Mouse (Mus musculus): ENCODE results near the gene Wdr1. TPM values are rescaled to one million over a fixed set of nuclear protein-coding genes. Genes with fewer than 3 reads are reported as not detected.

Wdr1 gene
- polyA plus RNA-seq, 1 experiment from 2014 or later, result 210 TPM

GRCm38 (mm10) chr5:38552615-38553014 lies 10.4 kb downstream of the Wdr1 start:
- peaks cover 86% of the 10 kb centered on the region for H3K36me3 ChIP-seq (ENCODE audit: control insufficient read depth, insufficient read depth, low read length)
- no peak overlapping the region for H3K4me2 ChIP-seq (replicated peaks; ENCODE audit: low read depth, low read length)
- H3K27ac ChIP-seq (ENCODE audit: low read depth, low read length), result no peak overlapping the region
- no peaks in the 10 kb centered on the region for H3K27me3 ChIP-seq (ENCODE audit: control insufficient read depth, insufficient read depth, low read length)
- H3K9me3 ChIP-seq (ENCODE audit: control insufficient read depth, low read length), result no peaks in the 10 kb centered on the region
- no peak for ATAC-seq (ENCODE audit: low FRiP score, low TSS enrichment)
- 0 out of 2 replicates have a peak, but pooled peaks cover 4% of the 10 kb centered on the region for H3K4me1 ChIP-seq (ENCODE audit: control insufficient read depth, insufficient read depth, low read length)
- no peak overlapping the region for H3K9ac ChIP-seq (ENCODE audit: low read depth, low read length)
- H3K4me3 ChIP-seq (ENCODE audit: low read length), result no peak overlapping the region
- 87% methylated on average over 3 of the region's 3 CpGs for WGBS

- Histone ChIP-seq H3K4me2 (replicated peaks; ENCODE audit: low read depth, low read length) (no peak overlapping the region), H3K27me3 (ENCODE audit: control insufficient read depth, insufficient read depth, low read length) (no peaks in the 10 kb centered on the region), H3K9ac (ENCODE audit: low read depth, low read length) (no peak overlapping the region; the same call in 1 of the 2 replicates), H3K27ac (ENCODE audit: low read depth, low read length) (peak overlapping the region; percentile 71; the same call in 1 of the 2 replicates), H3K9me3 (ENCODE audit: control insufficient read depth, low read length) (no peaks in the 10 kb centered on the region), H3K36me3 (ENCODE audit: control insufficient read depth, insufficient read depth, low read length) (peaks cover 88% of the 10 kb centered on the region), H3K4me1 (ENCODE audit: control insufficient read depth, insufficient read depth, low read length) (0 out of 2 replicates have a peak, but pooled peaks cover 4% of the 10 kb centered on the region), H3K4me3 (ENCODE audit: low read length) (no peak overlapping the region)
- WGBS, result 76% methylated on average over 1 of the region's 1 CpGs
- no peak for ATAC-seq (ENCODE audit: low FRiP score, low TSS enrichment)
These were observed 12.7 kb downstream of the Wdr1 start for GRCm38 (mm10) chr5:38550221-38550768.

- H3K4me3 ChIP-seq (ENCODE audit: low read length), result no peak overlapping the region
- no peaks in the 10 kb centered on the region for H3K27me3 ChIP-seq (ENCODE audit: control insufficient read depth, insufficient read depth, low read length)
- 52% methylated on average over 3 of the region's 3 CpGs for WGBS
- ATAC-seq (ENCODE audit: low FRiP score, low TSS enrichment), result peak; percentile 50; the same call in 1 of the 2 replicates
- peaks cover 88% of the 10 kb centered on the region for H3K36me3 ChIP-seq (ENCODE audit: control insufficient read depth, insufficient read depth, low read length)
- 0 out of 2 replicates have a peak, but pooled peaks cover 4% of the 10 kb centered on the region for H3K4me1 ChIP-seq (ENCODE audit: control insufficient read depth, insufficient read depth, low read length)
- H3K4me2 ChIP-seq (replicated peaks; ENCODE audit: low read depth, low read length), result no peak overlapping the region
- no peaks in the 10 kb centered on the region for H3K9me3 ChIP-seq (ENCODE audit: control insufficient read depth, low read length)
- H3K9ac ChIP-seq (ENCODE audit: low read depth, low read length), result no peak overlapping the region
- peak overlapping the region; percentile 71; the same call in 1 of the 2 replicates for H3K27ac ChIP-seq (ENCODE audit: low read depth, low read length)
These were observed 13.5 kb downstream of the Wdr1 start for GRCm38 (mm10) chr5:38549461-38549909.

- 0 out of 2 replicates have a peak, but pooled peaks cover 4% of the 10 kb centered on the region for H3K4me1 ChIP-seq (ENCODE audit: control insufficient read depth, insufficient read depth, low read length)
- H3K27ac ChIP-seq (ENCODE audit: low read depth, low read length), result no peak overlapping the region
- WGBS, result 55% methylated on average over 6 of the region's 6 CpGs
- no peaks in the 10 kb centered on the region for H3K27me3 ChIP-seq (ENCODE audit: control insufficient read depth, insufficient read depth, low read length)
- H3K4me2 ChIP-seq (replicated peaks; ENCODE audit: low read depth, low read length), result no peak overlapping the region
- peaks cover 94% of the 10 kb centered on the region for H3K36me3 ChIP-seq (ENCODE audit: control insufficient read depth, insufficient read depth, low read length)
- H3K9ac ChIP-seq (ENCODE audit: low read depth, low read length), result no peak overlapping the region
- no peak overlapping the region for H3K4me3 ChIP-seq (ENCODE audit: low read length)
- no peaks in the 10 kb centered on the region for H3K9me3 ChIP-seq (ENCODE audit: control insufficient read depth, low read length)
- ATAC-seq (ENCODE audit: low FRiP score, low TSS enrichment), result no peak
These were observed 15.6 kb downstream of the Wdr1 start for GRCm38 (mm10) chr5:38547375-38547774.

GRCm38 (mm10) chr5:38544423-38545415 lies 18.3 kb downstream of the Wdr1 start:
- no peak overlapping the region for H3K9ac ChIP-seq (ENCODE audit: low read depth, low read length)
- H3K36me3 ChIP-seq (ENCODE audit: control insufficient read depth, insufficient read depth, low read length), result peaks cover 100% of the 10 kb centered on the region
- no peak overlapping the region for H3K4me2 ChIP-seq (replicated peaks; ENCODE audit: low read depth, low read length)
- H3K27ac ChIP-seq (ENCODE audit: low read depth, low read length), result no peak overlapping the region
- H3K9me3 ChIP-seq (ENCODE audit: control insufficient read depth, low read length), result no peaks in the 10 kb centered on the region
- no peak for ATAC-seq (ENCODE audit: low FRiP score, low TSS enrichment)
- H3K4me3 ChIP-seq (ENCODE audit: low read length), result no peak overlapping the region
- H3K27me3 ChIP-seq (ENCODE audit: control insufficient read depth, insufficient read depth, low read length), result no peaks in the 10 kb centered on the region
- H3K4me1 ChIP-seq (ENCODE audit: control insufficient read depth, insufficient read depth, low read length), result no peaks in the 10 kb centered on the region
- WGBS, result 48% methylated on average over 5 of the region's 5 CpGs

GRCm38 (mm10) chr5:38543496-38544217 lies 19.4 kb downstream of the Wdr1 start:
- H3K9me3 ChIP-seq (ENCODE audit: control insufficient read depth, low read length), result no peaks in the 10 kb centered on the region
- H3K9ac ChIP-seq (ENCODE audit: low read depth, low read length), result no peak overlapping the region
- peaks cover 100% of the 10 kb centered on the region for H3K36me3 ChIP-seq (ENCODE audit: control insufficient read depth, insufficient read depth, low read length)
- no peak overlapping the region for H3K4me2 ChIP-seq (replicated peaks; ENCODE audit: low read depth, low read length)
- no peak overlapping the region for H3K4me3 ChIP-seq (ENCODE audit: low read length)
- no peaks in the 10 kb centered on the region for H3K4me1 ChIP-seq (ENCODE audit: control insufficient read depth, insufficient read depth, low read length)
- 86% methylated on average over 4 of the region's 4 CpGs for WGBS
- no peaks in the 10 kb centered on the region for H3K27me3 ChIP-seq (ENCODE audit: control insufficient read depth, insufficient read depth, low read length)
- ATAC-seq (ENCODE audit: low FRiP score, low TSS enrichment), result no peak
- no peak overlapping the region for H3K27ac ChIP-seq (ENCODE audit: low read depth, low read length)

- Histone ChIP-seq H3K9ac (ENCODE audit: low read depth, low read length) (no peak overlapping the region), H3K27me3 (ENCODE audit: control insufficient read depth, insufficient read depth, low read length) (no peaks in the 10 kb centered on the region), H3K9me3 (ENCODE audit: control insufficient read depth, low read length) (no peaks in the 10 kb centered on the region), H3K4me3 (ENCODE audit: low read length) (no peak overlapping the region), H3K27ac (ENCODE audit: low read depth, low read length) (no peak overlapping the region), H3K4me1 (ENCODE audit: control insufficient read depth, insufficient read depth, low read length) (no peaks in the 10 kb centered on the region), H3K36me3 (ENCODE audit: control insufficient read depth, insufficient read depth, low read length) (peaks cover 100% of the 10 kb centered on the region), H3K4me2 (replicated peaks; ENCODE audit: low read depth, low read length) (no peak overlapping the region)
- 89% methylated on average over 3 of the region's 3 CpGs for WGBS
- ATAC-seq (ENCODE audit: low FRiP score, low TSS enrichment), result no peak
These were observed 21.3 kb downstream of the Wdr1 start for GRCm38 (mm10) chr5:38541728-38542127.

- 93% methylated on average over 1 of the region's 1 CpGs for WGBS
- H3K27me3 ChIP-seq (ENCODE audit: control insufficient read depth, insufficient read depth, low read length), result no peaks in the 10 kb centered on the region
- no peak for ATAC-seq (ENCODE audit: low FRiP score, low TSS enrichment)
- no peaks in the 10 kb centered on the region for H3K9me3 ChIP-seq (ENCODE audit: control insufficient read depth, low read length)
- no peaks in the 10 kb centered on the region for H3K4me1 ChIP-seq (ENCODE audit: control insufficient read depth, insufficient read depth, low read length)
- no peak overlapping the region for H3K4me2 ChIP-seq (replicated peaks; ENCODE audit: low read depth, low read length)
- H3K36me3 ChIP-seq (ENCODE audit: control insufficient read depth, insufficient read depth, low read length), result peaks cover 100% of the 10 kb centered on the region
- H3K9ac ChIP-seq (ENCODE audit: low read depth, low read length), result no peak overlapping the region
- H3K27ac ChIP-seq (ENCODE audit: low read depth, low read length), result no peak overlapping the region
- no peak overlapping the region for H3K4me3 ChIP-seq (ENCODE audit: low read length)
These were observed 22.1 kb downstream of the Wdr1 start for GRCm38 (mm10) chr5:38540898-38541297.
